Mouse (Mus musculus): ENCODE measurements around the gene Meis2. TPM values are rescaled to one million over a fixed set of nuclear protein-coding genes. Genes with fewer than 3 reads are reported as not detected.

The Meis2 gene
- polyA plus RNA-seq, 1 experiment from 2014 or later, result 53.0 TPM

GRCm38 (mm10) chr2:115934299-115934698 is 131.3 kb downstream of the Meis2 start:
- Histone ChIP-seq H3K9me3 (no peaks in the 10 kb centered on the region), H3K9ac (no peak overlapping the region), H3K27ac (no peak overlapping the region), H3K4me2 (no peak overlapping the region), H3K4me3 (replicated peaks) (no peak overlapping the region), H3K27me3 (replicated peaks) (no peaks in the 10 kb centered on the region), H3K4me1 (no peaks in the 10 kb centered on the region), H3K36me3 (no peaks in the 10 kb centered on the region)
- no peak for ATAC-seq (ENCODE audit: insufficient read depth, low FRiP score, low read depth)
- WGBS, result 80% methylated on average over 2 of the region's 2 CpGs

GRCm38 (mm10) chr2:115933259-115933658 is 132.4 kb downstream of the Meis2 start:
- Histone ChIP-seq H3K27ac (no peak overlapping the region), H3K4me1 (no peaks in the 10 kb centered on the region), H3K4me3 (replicated peaks) (no peak overlapping the region), H3K9ac (no peak overlapping the region), H3K36me3 (no peaks in the 10 kb centered on the region), H3K9me3 (no peaks in the 10 kb centered on the region), H3K27me3 (replicated peaks) (no peaks in the 10 kb centered on the region), H3K4me2 (no peak overlapping the region)
- no peak for ATAC-seq (ENCODE audit: insufficient read depth, low FRiP score, low read depth)
- 41% methylated on average over 2 of the region's 2 CpGs for WGBS

- H3K9me3 ChIP-seq, result no peaks in the 10 kb centered on the region
- H3K27me3 ChIP-seq (replicated peaks), result no peaks in the 10 kb centered on the region
- no peak for ATAC-seq (ENCODE audit: insufficient read depth, low FRiP score, low read depth)
- 52% methylated on average over 3 of the region's 3 CpGs for WGBS
- no peak overlapping the region for H3K27ac ChIP-seq
- no peak overlapping the region for H3K4me2 ChIP-seq
- no peaks in the 10 kb centered on the region for H3K36me3 ChIP-seq
- H3K4me1 ChIP-seq, result 0 out of 2 replicates have a peak, but pooled peaks cover 4% of the 10 kb centered on the region
- no peak overlapping the region for H3K9ac ChIP-seq
- H3K4me3 ChIP-seq (replicated peaks), result no peak overlapping the region
Measured at GRCm38 (mm10) chr2:115925744-115926143, 139.9 kb downstream of the Meis2 start.

GRCm38 (mm10) chr2:115924472-115924871 is 141.2 kb downstream of the Meis2 start:
- Histone ChIP-seq H3K9ac (no peak overlapping the region), H3K4me2 (no peak overlapping the region), H3K27ac (no peak overlapping the region), H3K9me3 (no peaks in the 10 kb centered on the region), H3K36me3 (no peaks in the 10 kb centered on the region), H3K27me3 (replicated peaks) (no peaks in the 10 kb centered on the region), H3K4me3 (replicated peaks) (no peak overlapping the region), H3K4me1 (0 out of 2 replicates have a peak, but pooled peaks cover 4% of the 10 kb centered on the region)
- ATAC-seq (ENCODE audit: insufficient read depth, low FRiP score, low read depth), result no peak
- WGBS, result 68% methylated on average over 6 of the region's 6 CpGs

- no peak overlapping the region for H3K4me3 ChIP-seq (replicated peaks)
- no peak overlapping the region for H3K9ac ChIP-seq
- 34% methylated on average over 6 of the region's 6 CpGs for WGBS
- no peak overlapping the region for H3K4me2 ChIP-seq
- 0 out of 2 replicates have a peak, but pooled peaks cover 4% of the 10 kb centered on the region for H3K4me1 ChIP-seq
- no peaks in the 10 kb centered on the region; the same call in 1 of the 2 replicates for H3K36me3 ChIP-seq
- H3K9me3 ChIP-seq, result no peaks in the 10 kb centered on the region
- no peak for ATAC-seq (ENCODE audit: insufficient read depth, low FRiP score, low read depth)
- no peak overlapping the region for H3K27ac ChIP-seq
- H3K27me3 ChIP-seq (replicated peaks), result no peaks in the 10 kb centered on the region
Measured at GRCm38 (mm10) chr2:115923247-115923646, 142.4 kb downstream of the Meis2 start.

GRCm38 (mm10) chr2:115921687-115922086 is 144.0 kb downstream of the Meis2 start:
- no peaks in the 10 kb centered on the region; the same call in 1 of the 2 replicates for H3K36me3 ChIP-seq
- H3K9ac ChIP-seq, result no peak overlapping the region
- H3K4me2 ChIP-seq, result no peak overlapping the region
- H3K9me3 ChIP-seq, result no peaks in the 10 kb centered on the region
- H3K4me3 ChIP-seq (replicated peaks), result no peak overlapping the region
- no peaks in the 10 kb centered on the region for H3K27me3 ChIP-seq (replicated peaks)
- no peak overlapping the region for H3K27ac ChIP-seq
- H3K4me1 ChIP-seq, result 0 out of 2 replicates have a peak, but pooled peaks cover 4% of the 10 kb centered on the region
- no peak for ATAC-seq (ENCODE audit: insufficient read depth, low FRiP score, low read depth)
- WGBS, result 60% methylated on average over 9 of the region's 9 CpGs

- ATAC-seq (ENCODE audit: insufficient read depth, low FRiP score, low read depth), result no peak
- no peak overlapping the region for H3K9ac ChIP-seq
- no peak overlapping the region for H3K4me2 ChIP-seq
- H3K9me3 ChIP-seq, result no peaks in the 10 kb centered on the region
- no peaks in the 10 kb centered on the region; the same call in 1 of the 2 replicates for H3K36me3 ChIP-seq
- no peak overlapping the region for H3K4me3 ChIP-seq (replicated peaks)
- H3K27ac ChIP-seq, result no peak overlapping the region
- WGBS, result 49% methylated on average over 5 of the region's 5 CpGs
- peaks cover 6% of the 10 kb centered on the region; the same call in 1 of the 2 replicates for H3K4me1 ChIP-seq
- H3K27me3 ChIP-seq (replicated peaks), result no peaks in the 10 kb centered on the region
Measured at GRCm38 (mm10) chr2:115920336-115920951, 145.2 kb downstream of the Meis2 start.

- no peak for ATAC-seq (ENCODE audit: insufficient read depth, low FRiP score, low read depth)
- Histone ChIP-seq H3K4me1 (peaks cover 10% of the 10 kb centered on the region), H3K36me3 (no peaks in the 10 kb centered on the region; the same call in 1 of the 2 replicates), H3K4me3 (replicated peaks) (no peak overlapping the region), H3K9me3 (no peaks in the 10 kb centered on the region), H3K27ac (no peak overlapping the region), H3K9ac (no peak overlapping the region), H3K4me2 (no peak overlapping the region), H3K27me3 (replicated peaks) (no peaks in the 10 kb centered on the region)
- 76% methylated on average over 14 of the region's 14 CpGs for WGBS
Measured at GRCm38 (mm10) chr2:115919141-115920071, 146.2 kb downstream of the Meis2 start.

GRCm38 (mm10) chr2:115918561-115918960 is 147.1 kb downstream of the Meis2 start:
- Histone ChIP-seq H3K4me2 (no peak overlapping the region), H3K9me3 (no peaks in the 10 kb centered on the region), H3K4me3 (replicated peaks) (no peak overlapping the region), H3K9ac (no peak overlapping the region), H3K36me3 (no peaks in the 10 kb centered on the region; the same call in 1 of the 2 replicates), H3K4me1 (peaks cover 10% of the 10 kb centered on the region), H3K27me3 (replicated peaks) (no peaks in the 10 kb centered on the region), H3K27ac (no peak overlapping the region)
- ATAC-seq (ENCODE audit: insufficient read depth, low FRiP score, low read depth), result no peak

GRCm38 (mm10) chr2:115914539-115914938 is 151.1 kb downstream of the Meis2 start:
- Histone ChIP-seq H3K4me3 (replicated peaks) (no peak overlapping the region), H3K9ac (no peak overlapping the region), H3K4me1 (peaks cover 6% of the 10 kb centered on the region), H3K36me3 (no peaks in the 10 kb centered on the region; the same call in 1 of the 2 replicates), H3K27ac (no peak overlapping the region), H3K4me2 (no peak overlapping the region), H3K27me3 (replicated peaks) (no peaks in the 10 kb centered on the region), H3K9me3 (no peaks in the 10 kb centered on the region)
- no peak for ATAC-seq (ENCODE audit: insufficient read depth, low FRiP score, low read depth)
- 65% methylated on average over 4 of the region's 4 CpGs for WGBS

- ATAC-seq (ENCODE audit: insufficient read depth, low FRiP score, low read depth), result no peak
- Histone ChIP-seq H3K4me1 (peaks cover 6% of the 10 kb centered on the region), H3K9ac (no peak overlapping the region), H3K4me2 (no peak overlapping the region), H3K36me3 (no peaks in the 10 kb centered on the region), H3K4me3 (replicated peaks) (no peak overlapping the region), H3K27me3 (replicated peaks) (no peaks in the 10 kb centered on the region), H3K27ac (peak overlapping the region; percentile 31), H3K9me3 (no peaks in the 10 kb centered on the region)
- WGBS, result 44% methylated on average over 7 of the region's 7 CpGs
Measured at GRCm38 (mm10) chr2:115912948-115913529, 152.6 kb downstream of the Meis2 start.

Measured in stomach, embryonic 15.5 days (tissue).